Mouse (Mus musculus) layer of hippocampus, postnatal 14 days (tissue): Measurements from ENCODE around the gene Glyctk. TPM values are rescaled to one million over a fixed set of nuclear protein-coding genes. Genes with fewer than 3 reads are reported as not detected.
"Not testable (repeated sequence)": the region's sequence is repeated elsewhere in the genome, so short reads cannot be mapped to it uniquely, and the experiment has no call there.

Experiments
- DNase-seq, 2 experiments: peaks; one replicate each; pipeline ENCODE4 v3.0.0; 2021 to 2022; ENCODE audit warnings: low spot score in 2 of 2, mixed read lengths in 1 of 2
- total RNA-seq, 2 experiments: library from RNA; stranded (reverse); gene quantifications; 2 replicates each; pipeline ENCODE4 v1.2.3; 2021

Gene Glyctk
- total RNA-seq, 2 experiments from 2014 or later: 3.2 to 6.0 TPM

GRCm38 (mm10) chr9:106177799-106178198 is 19.9 kb upstream of the Glyctk start:
- no peak for DNase-seq

DNA sequence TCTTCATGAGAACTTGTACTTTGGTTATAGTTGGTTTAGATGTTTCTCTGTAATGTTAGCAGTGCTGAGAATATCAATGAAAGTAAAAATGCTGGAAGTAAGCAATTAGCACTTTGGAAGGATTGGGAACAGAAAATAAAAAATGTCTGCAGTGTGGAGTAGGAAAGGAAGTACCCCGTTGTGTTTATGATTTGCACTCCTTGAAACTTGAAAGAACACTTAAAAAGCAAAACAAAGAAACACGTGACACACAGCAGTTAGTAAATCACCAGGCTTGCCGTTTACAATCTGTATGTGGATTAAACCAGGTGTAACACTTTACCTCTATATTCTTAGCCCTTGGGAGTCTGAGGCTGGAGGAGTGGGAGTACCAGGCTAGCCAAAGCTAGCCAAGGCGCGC is 18.8 kb upstream of the Glyctk start:
- DNase-seq: no peak

- no peak for DNase-seq
Observed at GRCm38 (mm10) chr9:106175552-106176200, 17.7 kb upstream of the Glyctk start.

DNA sequence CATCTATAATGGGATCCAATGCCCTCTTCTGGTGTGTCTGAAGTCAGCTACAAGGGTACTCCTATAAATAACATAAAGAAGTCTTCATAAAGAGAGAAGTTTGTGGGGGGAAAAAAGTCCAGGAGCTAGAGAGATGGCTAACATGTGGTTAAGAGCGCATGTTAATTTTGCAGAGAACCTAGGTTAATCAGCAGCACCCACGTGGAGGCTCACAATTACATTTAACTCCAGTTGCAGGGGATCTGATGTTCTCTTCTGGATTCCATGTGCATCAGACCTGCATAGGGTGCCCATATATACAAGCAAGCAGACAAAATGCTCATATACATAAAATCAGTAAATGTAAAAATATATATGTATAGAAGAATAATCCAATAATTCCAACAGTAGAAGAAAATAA is 15.4 kb upstream of the Glyctk start:
- DNase-seq: no peak

DNA sequence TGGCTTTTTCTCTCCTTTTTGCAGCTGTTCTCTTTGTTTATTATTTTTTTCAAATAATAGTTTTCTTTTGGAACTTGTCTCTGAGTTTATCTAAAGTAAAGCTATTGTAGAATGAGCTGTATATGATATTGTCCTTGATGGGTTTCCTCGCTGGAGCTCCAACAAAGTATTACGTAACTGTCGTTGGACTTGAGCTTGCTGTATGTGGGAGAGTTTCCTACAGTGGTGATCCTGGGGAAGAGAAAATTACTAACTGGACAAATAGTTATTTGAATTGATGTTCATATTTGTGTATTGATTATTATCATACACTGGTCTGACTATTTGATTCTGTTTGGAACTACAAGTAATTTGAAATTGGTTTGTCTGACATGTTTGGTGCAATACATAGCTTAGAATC is 14.6 kb upstream of the Glyctk start:
- no peak for DNase-seq

DNA sequence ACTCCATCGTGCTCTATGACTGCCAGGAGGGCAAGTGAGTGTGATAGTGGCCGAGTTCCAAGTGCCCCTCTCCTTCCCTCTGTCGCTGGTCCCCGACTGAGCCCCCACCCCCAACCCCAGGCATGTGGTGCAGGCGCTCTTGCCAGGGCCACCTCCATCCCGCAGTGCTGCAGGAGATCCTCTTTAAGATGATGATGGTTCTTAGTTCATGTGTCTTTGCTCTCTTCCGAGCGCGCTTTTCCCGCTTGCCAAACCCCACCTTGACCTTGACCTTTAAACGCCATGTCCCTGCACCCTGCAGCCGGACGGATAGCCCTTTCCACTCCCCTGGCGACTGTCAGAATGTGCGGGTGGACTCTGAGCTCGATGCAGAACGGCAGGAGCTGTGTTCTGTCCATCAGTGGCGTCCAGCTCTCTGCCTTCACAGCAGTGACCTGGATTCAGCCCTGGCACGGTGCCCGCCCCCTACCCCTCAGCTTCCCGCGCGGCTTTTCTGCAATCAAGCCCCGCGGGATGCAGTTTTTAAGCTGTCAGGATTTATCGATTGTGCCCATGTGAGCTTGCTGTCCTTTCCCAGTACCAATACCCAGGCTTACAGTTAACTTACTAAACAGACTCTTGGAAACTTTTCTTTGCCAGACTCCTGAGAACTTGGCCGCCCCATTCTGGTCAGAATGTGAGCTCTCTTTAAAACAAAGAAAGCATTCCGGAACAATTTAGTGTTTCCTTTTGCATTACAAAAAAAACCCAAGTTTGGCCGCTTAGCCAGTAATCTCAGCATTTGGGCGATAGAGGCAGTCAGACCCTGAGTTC is 13.6 kb upstream of the Glyctk start:
- DNase-seq: peak; percentile 61

DNA sequence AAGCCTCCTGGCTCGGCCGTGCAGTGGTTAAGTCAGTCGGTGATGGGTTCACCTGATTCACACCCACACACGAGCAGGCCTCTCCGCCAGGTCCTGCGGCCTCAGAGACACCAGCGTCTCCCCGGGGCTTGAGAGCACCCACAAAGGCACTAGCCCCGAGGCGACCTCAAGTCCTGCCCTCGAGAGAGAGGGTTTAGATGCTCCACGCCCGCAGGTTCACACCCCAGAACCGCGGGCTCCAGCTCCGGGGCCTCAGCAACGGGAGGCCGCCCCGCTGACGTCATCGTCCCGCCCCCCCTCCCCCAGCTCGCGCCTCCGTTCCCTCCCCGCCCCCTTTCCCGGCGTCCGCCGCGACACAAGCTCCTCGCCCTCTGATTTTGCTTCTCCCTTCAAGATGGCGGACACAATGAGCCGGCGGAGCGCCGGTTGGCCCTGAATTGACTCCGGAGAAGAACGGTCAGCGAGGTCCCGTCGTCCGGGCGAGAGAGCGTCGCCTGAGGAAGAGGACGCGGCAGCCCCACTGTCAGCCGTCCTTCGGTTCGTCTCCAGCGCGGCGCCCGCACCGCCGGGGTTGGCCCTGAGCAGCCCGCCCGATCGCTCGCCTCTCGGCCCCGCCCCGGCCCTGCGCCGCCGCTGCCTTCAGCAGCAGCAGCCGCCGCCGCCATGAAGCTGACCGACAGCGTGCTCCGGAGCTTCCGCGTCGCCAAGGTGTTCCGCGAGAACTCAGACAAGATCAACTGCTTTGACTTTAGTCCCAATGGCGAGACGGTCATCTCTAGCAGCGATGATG is 12.8 kb upstream of the Glyctk start, which contains the start of gene Wdr82:
TSS of gene Wdr82 (plus strand) at position 373 of the 790 bp plus-strand sequence.
- DNase-seq: peak; percentile 87 to 91

DNA sequence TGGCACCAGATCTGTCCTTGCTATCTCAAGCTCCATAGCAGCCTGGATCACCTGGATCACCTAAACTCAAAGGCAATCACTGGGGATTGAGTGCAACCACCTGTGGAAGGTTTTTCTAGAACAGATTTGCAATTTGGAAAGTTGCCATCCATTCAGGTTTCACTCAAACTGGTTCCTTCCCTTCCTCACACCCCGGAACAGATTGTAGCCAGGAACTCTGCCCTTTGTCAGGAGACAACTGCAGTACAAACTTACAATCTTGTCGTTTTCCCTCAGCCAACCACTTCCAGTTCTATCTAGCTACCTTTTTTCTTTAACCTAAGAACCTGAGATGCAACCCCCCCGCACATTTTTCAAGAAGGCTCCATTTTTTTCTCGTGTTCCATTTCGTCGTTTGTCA is 12.0 kb upstream of the Glyctk start:
- DNase-seq: no peak

- DNase-seq: not testable (repeated sequence)
Observed at GRCm38 (mm10) chr9:106169006-106169405, 11.1 kb upstream of the Glyctk start.

DNA sequence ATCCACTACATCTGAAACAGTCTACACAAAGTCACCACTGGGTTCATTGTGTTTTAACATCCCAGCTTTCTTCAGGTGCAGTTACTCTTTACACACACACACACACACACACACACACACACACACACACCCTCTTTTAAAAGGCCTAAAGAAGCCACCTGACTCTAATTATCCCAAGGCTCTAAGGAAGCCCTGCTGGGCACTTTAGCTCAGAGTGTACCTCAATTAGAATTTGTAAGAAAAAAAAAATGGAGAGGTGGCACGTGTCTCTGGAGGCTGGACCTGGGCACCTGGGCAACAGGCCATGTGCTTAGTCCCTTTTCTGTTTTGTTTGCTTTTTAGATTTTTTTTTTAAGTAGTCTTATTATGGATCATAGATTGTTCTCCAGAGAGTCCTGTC is 9.8 kb upstream of the Glyctk start:
- DNase-seq: no peak

DNA sequence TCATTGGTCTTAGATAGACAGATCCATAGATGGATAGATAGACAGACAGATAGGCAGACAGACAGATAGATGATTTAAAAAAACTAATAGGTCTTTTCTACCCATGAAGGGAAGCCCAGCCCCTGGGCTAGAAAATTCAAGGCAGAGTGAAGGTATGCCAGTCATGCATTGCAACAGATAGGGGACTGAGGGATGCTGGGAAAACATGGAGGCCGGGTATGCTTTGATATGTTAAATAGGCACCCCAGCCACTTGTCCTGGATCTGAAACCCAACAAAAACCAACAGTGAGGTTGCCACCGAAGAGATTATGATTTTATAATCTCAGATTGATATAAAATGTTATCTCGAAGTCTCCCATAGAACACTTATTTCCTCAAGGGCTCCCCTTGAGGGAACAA is 9.3 kb upstream of the Glyctk start:
- DNase-seq: no peak

GRCm38 (mm10) chr9:106166709-106167108 is 8.8 kb upstream of the Glyctk start:
- DNase-seq: no peak

DNA sequence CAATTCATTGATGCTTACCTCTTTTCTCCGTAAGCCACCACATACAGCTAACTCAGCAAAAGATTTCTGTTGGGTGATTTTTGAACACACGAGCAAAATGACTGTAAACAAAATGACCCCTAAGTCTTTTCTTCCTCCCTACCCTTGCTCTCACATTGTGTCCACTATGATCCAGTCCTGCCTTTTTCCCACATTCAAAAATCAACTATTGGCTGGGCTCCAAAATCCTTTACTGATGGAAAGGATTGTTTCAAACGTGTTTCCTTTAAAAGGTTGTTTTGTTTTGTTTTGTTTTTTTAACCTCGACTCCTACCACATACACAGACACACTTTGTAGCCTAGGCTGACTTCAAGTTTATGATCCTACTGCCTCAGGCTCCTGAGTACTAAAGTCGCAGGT is 2.5 kb upstream of the Glyctk start:
- DNase-seq: no peak

- peak; percentile 91 to 93 for DNase-seq
Observed at GRCm38 (mm10) chr9:106159784-106160301, 1.9 kb upstream of the Glyctk start.

DNA sequence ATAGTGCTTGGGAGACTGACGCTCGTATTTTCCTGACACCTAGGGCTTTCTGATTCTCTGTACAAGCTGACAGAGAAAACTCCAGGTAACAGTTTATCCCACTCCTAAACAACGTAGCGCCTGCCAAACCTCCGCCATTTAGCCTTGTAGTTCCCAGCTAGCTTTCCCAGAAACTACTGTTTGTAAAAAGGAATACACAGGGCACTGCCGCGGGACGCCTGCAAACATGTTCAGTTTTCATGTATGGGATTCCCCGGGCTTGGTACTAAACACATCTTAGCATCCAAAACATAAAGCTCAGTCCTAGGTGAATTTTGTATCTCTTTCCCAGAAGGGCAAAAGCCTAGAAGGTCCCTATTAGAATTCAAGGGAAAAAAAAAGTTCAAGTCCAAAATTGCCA is 1.3 kb upstream of the Glyctk start:
- no peak for DNase-seq

GRCm38 (mm10) chr9:106157623-106157925 is 364 bp downstream of the Glyctk start:
- DNase-seq: no peak

DNA sequence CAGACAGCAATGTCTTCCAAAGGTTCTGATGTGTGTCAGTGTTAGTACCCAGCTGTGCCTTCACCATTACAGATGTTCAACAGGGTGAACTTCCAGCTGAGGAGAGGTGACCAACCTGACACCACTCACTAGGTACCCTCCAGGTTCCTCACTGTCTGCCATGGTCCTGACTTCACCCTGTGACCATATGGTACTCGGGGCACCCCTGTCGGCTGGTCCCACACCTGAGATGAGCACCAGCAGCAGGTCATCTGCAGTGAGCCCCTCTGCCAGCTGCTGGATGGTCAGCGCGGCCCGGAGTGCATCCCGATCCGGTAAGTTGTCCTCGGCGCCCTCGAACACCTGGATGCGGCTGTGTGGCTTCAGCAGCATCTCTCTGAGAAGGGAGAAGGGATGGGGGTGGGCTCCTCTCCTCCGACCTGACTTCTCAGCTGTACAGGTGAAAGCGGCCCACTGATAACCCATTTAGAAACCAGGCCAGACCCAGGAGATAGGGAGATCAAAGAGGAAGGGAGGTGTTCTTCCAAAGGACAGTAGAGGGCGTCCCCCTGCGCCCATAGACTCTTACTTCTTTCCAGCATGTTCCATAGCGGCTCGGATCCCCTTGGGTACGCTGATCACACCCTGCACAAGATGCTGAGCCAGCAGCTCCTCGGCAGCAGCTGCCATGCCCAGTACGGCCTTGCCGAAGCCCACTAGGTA is 866 bp downstream of the Glyctk start:
- DNase-seq: no peak

DNA sequence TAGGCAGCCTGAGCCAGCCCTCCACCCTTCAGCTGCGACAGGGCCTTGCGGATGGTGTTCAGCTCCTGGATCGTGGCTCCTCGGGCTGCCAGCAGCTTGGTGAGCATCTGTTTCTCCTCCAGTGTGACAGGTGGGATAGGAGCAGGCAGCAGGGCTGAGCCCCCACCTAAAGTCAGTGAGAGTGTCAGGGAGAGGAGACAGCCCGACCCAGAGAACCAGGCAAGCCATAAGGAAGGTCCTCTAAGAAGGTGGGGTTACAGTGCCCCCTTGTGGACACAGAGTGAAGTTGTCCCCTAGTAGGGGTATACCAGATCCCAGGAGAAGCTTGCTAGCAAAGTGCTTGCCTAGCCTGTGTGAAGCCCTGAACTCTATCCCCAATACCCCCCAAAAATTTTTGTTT is 1.5 kb downstream of the Glyctk start:
- DNase-seq: peak; percentile 57 to 77

DNA sequence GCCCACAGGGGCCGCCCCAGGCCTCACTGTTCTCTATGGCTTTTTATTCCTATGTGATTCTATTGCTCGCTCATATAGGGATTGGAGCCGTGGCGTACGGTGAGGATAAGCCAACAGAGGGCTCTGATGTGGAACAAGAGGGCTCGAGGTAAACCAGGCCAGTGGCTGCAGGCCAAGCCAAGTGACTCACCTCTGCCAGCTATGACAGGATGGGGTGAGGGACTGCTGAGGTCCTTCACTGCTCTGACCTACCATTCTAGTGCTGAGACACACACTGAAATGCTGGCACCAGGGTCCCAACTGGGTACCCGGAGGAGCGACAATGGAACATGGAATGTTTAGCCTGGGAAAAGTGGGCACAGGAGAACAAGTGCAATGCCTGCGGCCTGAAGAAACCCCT is 3.8 kb downstream of the Glyctk start:
- no peak for DNase-seq

GRCm38 (mm10) chr9:106149399-106149754 is 8.6 kb downstream of the Glyctk start:
- DNase-seq: no peak
